ENCODE assay signal across 15 mouse cellular contexts in genomic region chr17:73112601-73113000, GRCm38 (mm10). TPM values are rescaled to one million over a fixed set of nuclear protein-coding genes. Genes with fewer than 3 reads are reported as not detected.
DNase-seq lines count a peak whose midpoint lies in the region; ATAC-seq lines count a peak whose summit lies in the region.
"Had no signal": no experiment of that assay in that cellular context is flagged by ENCODE, and none has a peak within 500 bp of the region (broad histone marks: within the 10 kb centered on the region; RNA-seq: fewer than 3 reads in every experiment).

No protein-coding gene starts in this region.

- WGBS in hindbrain, embryonic 12.5 days, result 10% methylated on average over 6 of the region's 6 CpGs
- 18% methylated on average over 6 of the region's 6 CpGs for WGBS in hindbrain, embryonic 14.5 days

- H3K9me3 ChIP-seq in hindbrain, embryonic 12.5 days (replicated peaks), result no peaks in the 10 kb centered on the region
- no peaks in the 10 kb centered on the region for H3K9me3 ChIP-seq in hindbrain, embryonic 14.5 days (ENCODE audit: control insufficient read depth, low read length)
- H3K9me3 ChIP-seq: embryonic facial prominence, embryonic 12.5 days; hindbrain, embryonic 10.5 days; midbrain, embryonic 12.5 days had no signal

- DNase-seq in hindbrain, embryonic 14.5 days (ENCODE audit: low spot score), result no peak
- peak; percentile 15 for DNase-seq in embryo, embryonic 10 days (ENCODE audit: low spot score)
- peak; percentile 28 to 34 for DNase-seq in heart, postnatal 10 days
- DNase-seq in kidney, postnatal 10 days, result peak; percentile 14
- no peak for DNase-seq in urinary bladder, postnatal 36 days (ENCODE audit: low spot score in 2 of 2)
- DNase-seq in spleen, postnatal 4 days (ENCODE audit: low spot score in 2 of 2), result no peak
- DNase-seq: forebrain, postnatal 0 days; right cerebral cortex, postnatal 25 days had no signal

- ATAC-seq in hindbrain, embryonic 12.5 days (ENCODE audit: low FRiP score), result no peak
- no peak for ATAC-seq in hindbrain, embryonic 14.5 days (ENCODE audit: low FRiP score)
- no peak for ATAC-seq in granulocyte monocyte progenitor cell, adult 5-6 weeks (replicated peaks; ENCODE audit: poor library complexity, severe bottlenecking)
- ATAC-seq: forebrain, postnatal 0 days had no signal

- H3K4me2 ChIP-seq in hindbrain, embryonic 12.5 days (replicated peaks), result no peak overlapping the region
- H3K4me2 ChIP-seq in hindbrain, embryonic 14.5 days (replicated peaks), result no peak overlapping the region
- H3K4me2 ChIP-seq: embryonic facial prominence, embryonic 12.5 days; midbrain, embryonic 12.5 days had no signal

- intact Hi-C loops in heart, postnatal 10 days (cut with DNase I), result no loop called here

- H3K27me3 ChIP-seq in hindbrain, embryonic 12.5 days, result no peaks in the 10 kb centered on the region
- no peaks in the 10 kb centered on the region for H3K27me3 ChIP-seq in hindbrain, embryonic 14.5 days (ENCODE audit: control insufficient read depth, insufficient read depth, low read length)
- H3K27me3 ChIP-seq: CH12.LX; embryonic facial prominence, embryonic 12.5 days; midbrain, embryonic 12.5 days had no signal

- peaks cover 3% of the 10 kb centered on the region for H3K4me1 ChIP-seq in hindbrain, embryonic 12.5 days
- H3K4me1 ChIP-seq in hindbrain, embryonic 14.5 days (replicated peaks; ENCODE audit: control insufficient read depth, insufficient read depth, low read length), result peaks cover 8% of the 10 kb centered on the region

- H3K4me3 ChIP-seq in hindbrain, embryonic 12.5 days, result no peak overlapping the region
- no peak overlapping the region for H3K4me3 ChIP-seq in hindbrain, embryonic 14.5 days (replicated peaks; ENCODE audit: low read length)
- H3K4me3 ChIP-seq: embryonic facial prominence, embryonic 12.5 days; hindbrain, embryonic 10.5 days; midbrain, embryonic 12.5 days had no signal

- 0 out of 2 replicates have a peak overlapping the region, but pooled peaks have one; percentile 2 for H3K9ac ChIP-seq in hindbrain, embryonic 12.5 days
- no peak overlapping the region for H3K9ac ChIP-seq in hindbrain, embryonic 14.5 days
- H3K9ac ChIP-seq: embryonic facial prominence, embryonic 12.5 days; forebrain, postnatal 0 days; liver, embryonic 14.5 days; midbrain, embryonic 12.5 days had no signal

- no peak overlapping the region for H3K27ac ChIP-seq in hindbrain, embryonic 12.5 days
- H3K27ac ChIP-seq in hindbrain, embryonic 14.5 days, result no peak overlapping the region
- H3K27ac ChIP-seq: embryonic facial prominence, embryonic 12.5 days; hindbrain, embryonic 10.5 days; liver, embryonic 14.5 days; midbrain, embryonic 12.5 days had no signal

- no peaks in the 10 kb centered on the region for H3K36me3 ChIP-seq in hindbrain, embryonic 12.5 days
- no peaks in the 10 kb centered on the region for H3K36me3 ChIP-seq in hindbrain, embryonic 14.5 days (replicated peaks; ENCODE audit: control insufficient read depth, insufficient read depth)
- H3K36me3 ChIP-seq: embryonic facial prominence, embryonic 12.5 days; hindbrain, embryonic 10.5 days; midbrain, embryonic 12.5 days had no signal

RNA-seq across cellular contexts. Expression of gene Lclat1, which starts 4.8 kb away (rescaled TPM):
- polyA plus RNA-seq in hindbrain, embryonic 12.5 days (2016; fragmentation: Nextera tagmentation; extraction: Ambion mirVana), result 10.1 and 14.4 TPM in 2 replicates
- polyA plus RNA-seq in hindbrain, embryonic 14.5 days (2014; fragmentation: Nextera tagmentation; extraction: Ambion mirVana), result 21.2 and 26.6 TPM in 2 replicates
- total RNA-seq in heart, postnatal 10 days (2021), result 100 to 1,000 TPM; 139 to 218 TPM
- total RNA-seq in granulocyte monocyte progenitor cell, adult 5-6 weeks (2014; fragmentation: Nextera tagmentation), result 14.3 and 27.5 TPM in 2 replicates
- 11.0 and 12.8 TPM in 2 replicates for total RNA-seq in granulocyte monocyte progenitor cell, adult 5-6 weeks (2017)

Comparison
In these comparisons a context has a peak if more than half of its experiments do, and no peak if none do; other contexts are left out.
1. DNase-seq: peak in embryo, embryonic 10 days (single experiment), heart, postnatal 10 days (2 of 2) and kidney, postnatal 10 days (single experiment); none in hindbrain, embryonic 14.5 days (single experiment), urinary bladder, postnatal 36 days (0 of 2) and spleen, postnatal 4 days (0 of 2).
2. RNA of gene Lclat1, which starts 4.8 kb away (total RNA-seq): 139 to 218 TPM in heart, postnatal 10 days; 11.0 to 27.5 TPM in granulocyte monocyte progenitor cell, adult 5-6 weeks; every median in the first group is over 4 times any median in the second.